Mouse (Mus musculus): ENCODE data around the gene Ryk.

- no peak for TF ChIP-seq POLR2A (IDR thresholded peaks at IDR 0.05; ENCODE audit: insufficient read depth, low read depth, low read length)
- no peak for TF ChIP-seq CTCF (IDR thresholded peaks at IDR 0.05)
- no peak for TF ChIP-seq EP300 (IDR thresholded peaks at IDR 0.05; ENCODE audit: insufficient read depth, low read depth, low read length)
Observed at GRCm38 (mm10) chr9:102933925-102934721, 99.4 kb downstream of the Ryk start.
